Mouse (Mus musculus): ENCODE results near the gene Rmnd1. TPM values are rescaled to one million over a fixed set of nuclear protein-coding genes. Genes with fewer than 3 reads are reported as not detected.

The Rmnd1 gene
- total and polyA plus RNA-seq, 2 experiments from 2014 or later, result 23.2 to 24.6 TPM

DNA sequence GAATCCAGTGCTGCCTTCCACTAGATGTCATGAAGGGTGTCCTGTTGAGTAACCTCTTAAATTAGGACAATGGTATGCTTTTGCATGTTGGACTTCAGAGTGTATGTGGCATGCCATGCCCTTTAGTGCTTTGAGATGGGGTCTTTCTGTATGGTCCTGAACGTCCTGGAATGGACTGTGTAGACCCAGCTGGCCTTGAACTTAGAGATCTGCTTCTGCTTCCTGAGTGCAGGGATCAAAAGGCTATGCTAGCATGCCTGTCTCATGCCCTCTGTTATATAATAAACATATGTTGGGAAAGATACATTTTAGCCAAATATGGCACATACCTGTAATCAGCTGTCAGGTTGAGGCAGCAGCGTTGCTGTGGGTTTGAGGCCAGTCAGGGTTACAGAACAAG lies 41.6 kb downstream of the Rmnd1 start:
- DNase-seq (ENCODE audit: low spot score), result no peak
- ATAC-seq (ENCODE audit: low FRiP score), result no peak
- H3K27me3 ChIP-seq (ENCODE audit: insufficient read depth, low read length), result no peaks in the 10 kb centered on the region
- H3K36me3 ChIP-seq (ENCODE audit: insufficient read depth, low read length), result 0 out of 2 replicates have a peak, but pooled peaks cover 4% of the 10 kb centered on the region
- no peak overlapping the region for H3K4me2 ChIP-seq (ENCODE audit: low read depth, low read length, poor library complexity, severe bottlenecking)
- no peak for TF ChIP-seq CTCF (IDR thresholded peaks at IDR 0.05)
- peaks cover 21% of the 10 kb centered on the region for H3K4me1 ChIP-seq (ENCODE audit: insufficient read depth, low read length)
- no peak overlapping the region for H3K4me3 ChIP-seq (ENCODE audit: low read depth, low read length)
- H3K9me3 ChIP-seq (ENCODE audit: low read length), result no peaks in the 10 kb centered on the region
- H3K9ac ChIP-seq (replicated peaks; ENCODE audit: low read length, poor library complexity, severe bottlenecking), result no peak overlapping the region
- WGBS, result 61% methylated on average over 2 of the region's 2 CpGs
- H3K27ac ChIP-seq (ENCODE audit: low read depth, low read length), result no peak overlapping the region

DNA sequence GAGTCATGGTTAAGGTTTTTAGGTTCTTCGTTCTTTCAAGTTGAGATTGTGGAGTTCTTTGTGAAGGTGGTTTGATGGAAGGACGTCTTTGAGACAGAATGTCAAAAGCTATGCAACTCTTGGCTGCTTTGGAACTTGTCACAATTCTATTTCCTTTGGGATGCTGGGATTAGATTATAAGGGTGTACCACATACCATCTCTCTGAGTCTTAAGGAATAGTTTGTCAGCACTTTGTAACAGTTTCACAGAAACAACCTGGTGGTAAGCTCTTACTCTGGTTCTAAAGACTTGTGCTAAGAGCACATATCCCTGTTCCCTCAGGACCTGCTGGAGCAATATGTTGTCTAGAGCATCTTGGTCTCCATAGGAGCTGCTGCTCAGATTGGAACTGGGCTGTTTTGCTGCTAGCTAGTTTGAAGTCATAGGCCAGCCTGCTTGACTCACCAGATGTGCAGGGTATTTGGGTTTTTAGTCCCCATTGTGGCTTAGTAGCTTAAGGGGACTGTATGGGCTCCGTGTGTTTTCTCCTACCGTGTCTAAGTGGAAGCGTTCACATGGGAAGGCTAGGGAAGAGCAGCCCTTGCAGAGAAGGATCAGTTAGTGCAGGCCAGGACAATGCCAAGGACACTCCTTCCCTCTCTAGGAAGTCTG lies 42.6 kb downstream of the Rmnd1 start:
- ATAC-seq (ENCODE audit: low FRiP score), result no peak
- Histone ChIP-seq H3K9me3 (ENCODE audit: low read length) (no peaks in the 10 kb centered on the region), H3K9ac (replicated peaks; ENCODE audit: low read length, poor library complexity, severe bottlenecking) (no peak overlapping the region; the same call in 1 of the 2 replicates), H3K4me3 (ENCODE audit: low read depth, low read length) (peak overlapping the region; percentile 94), H3K27ac (ENCODE audit: low read depth, low read length) (no peak overlapping the region), H3K4me1 (ENCODE audit: insufficient read depth, low read length) (peaks cover 21% of the 10 kb centered on the region), H3K27me3 (ENCODE audit: insufficient read depth, low read length) (no peaks in the 10 kb centered on the region), H3K4me2 (ENCODE audit: low read depth, low read length, poor library complexity, severe bottlenecking) (peak overlapping the region; percentile 92), H3K36me3 (ENCODE audit: insufficient read depth, low read length) (0 out of 2 replicates have a peak, but pooled peaks cover 4% of the 10 kb centered on the region)
- no peak for TF ChIP-seq CTCF (IDR thresholded peaks at IDR 0.05)
- WGBS, result 41% methylated on average over 5 of the region's 5 CpGs
- DNase-seq (ENCODE audit: low spot score), result no peak

DNA sequence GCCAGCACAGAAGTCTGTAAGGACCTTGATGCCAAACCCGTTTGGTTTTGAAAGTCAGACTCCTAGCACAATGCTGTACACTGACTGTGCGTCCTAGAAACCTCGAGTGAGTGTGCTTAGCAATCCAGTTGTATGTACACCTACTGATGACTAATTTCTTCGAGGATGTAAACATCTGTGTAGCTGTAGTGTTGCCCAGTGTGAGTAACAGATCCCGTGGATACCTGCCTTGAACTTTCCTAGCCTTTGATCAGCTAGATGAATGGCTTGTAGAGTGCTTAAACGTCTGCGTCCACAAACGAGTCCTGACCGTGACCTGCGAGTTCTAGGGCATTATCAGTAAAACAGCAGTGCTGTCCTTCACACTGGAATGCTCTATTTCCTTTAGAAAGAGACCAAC lies 43.2 kb downstream of the Rmnd1 start:
- Histone ChIP-seq H3K27ac (ENCODE audit: low read depth, low read length) (no peak overlapping the region), H3K4me1 (ENCODE audit: insufficient read depth, low read length) (peaks cover 21% of the 10 kb centered on the region), H3K9me3 (ENCODE audit: low read length) (no peaks in the 10 kb centered on the region), H3K4me2 (ENCODE audit: low read depth, low read length, poor library complexity, severe bottlenecking) (peak overlapping the region; percentile 92), H3K9ac (replicated peaks; ENCODE audit: low read length, poor library complexity, severe bottlenecking) (peak overlapping the region; percentile 99), H3K36me3 (ENCODE audit: insufficient read depth, low read length) (0 out of 2 replicates have a peak, but pooled peaks cover 4% of the 10 kb centered on the region), H3K4me3 (ENCODE audit: low read depth, low read length) (peak overlapping the region; percentile 94), H3K27me3 (ENCODE audit: insufficient read depth, low read length) (no peaks in the 10 kb centered on the region)
- no peak for TF ChIP-seq CTCF (IDR thresholded peaks at IDR 0.05)
- no peak for ATAC-seq (ENCODE audit: low FRiP score)
- DNase-seq (ENCODE audit: low spot score), result no peak
- 16% methylated on average over 10 of the region's 10 CpGs for WGBS

DNA sequence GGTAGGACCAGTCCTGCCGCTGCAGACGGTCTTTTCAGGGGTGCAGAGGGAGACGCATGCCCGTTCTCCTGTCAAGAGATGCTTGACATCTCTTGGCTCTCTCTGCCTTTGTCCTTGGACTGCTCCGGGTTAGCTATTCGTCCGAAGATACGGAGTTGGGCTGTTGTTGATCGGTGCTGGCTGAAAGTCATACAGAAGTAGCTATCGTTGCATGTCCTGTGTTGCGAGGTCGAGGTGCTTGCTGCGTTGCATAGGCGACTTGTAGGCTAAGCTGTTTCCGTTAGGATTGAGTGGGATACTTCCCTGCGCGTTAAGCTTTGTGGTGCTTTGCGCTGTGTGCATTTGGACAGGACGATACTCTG lies 43.8 kb downstream of the Rmnd1 start:
- no peak; the same call in 1 of the 2 replicates for ATAC-seq (ENCODE audit: low FRiP score)
- under 1% methylated on average over 19 of the region's 19 CpGs for WGBS
- DNase-seq (ENCODE audit: low spot score), result peak; percentile 38

DNA sequence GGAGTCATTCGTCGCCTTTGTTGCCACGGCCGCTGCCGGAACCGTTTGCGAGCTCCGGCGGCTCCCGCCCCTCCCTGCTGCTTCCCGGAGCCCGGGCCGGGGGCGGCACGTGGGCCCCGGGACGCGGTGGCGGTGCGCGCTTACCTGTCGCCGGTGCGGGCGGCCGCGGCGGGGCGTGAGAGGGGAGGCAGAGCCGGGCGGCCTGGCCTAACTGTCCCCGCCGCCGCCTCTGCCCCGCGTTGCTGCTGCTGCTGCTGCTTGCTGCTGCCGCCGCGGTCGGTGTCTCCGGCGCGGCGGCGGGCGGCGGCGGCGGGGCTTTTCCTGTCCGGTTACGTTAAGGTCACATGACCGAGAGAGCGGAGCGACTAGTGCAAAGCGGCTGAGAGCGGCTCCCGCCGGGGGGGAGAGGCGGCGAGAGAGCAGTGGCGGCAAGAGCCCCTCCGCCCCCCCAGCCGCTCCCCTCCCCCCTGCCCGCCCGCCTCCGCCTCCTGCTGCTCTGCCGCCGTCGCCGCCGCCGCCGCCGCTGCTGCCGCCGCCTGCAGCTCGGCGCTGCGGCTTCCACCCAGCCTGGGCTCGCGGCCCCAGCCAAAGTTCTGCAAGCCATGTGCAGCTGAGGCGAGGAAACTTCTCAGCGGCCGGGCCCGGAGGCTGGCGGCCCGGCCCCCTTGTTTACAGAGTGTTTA lies 44.3 kb downstream of the Rmnd1 start, which contains the start of gene Zbtb2:
Gene Zbtb2, minus strand, starts transcription at position 408 of the 683 bp plus-strand sequence.
- peak; percentile 24 for ATAC-seq (ENCODE audit: low FRiP score)
- 0 out of 2 replicates have a peak, but pooled peaks cover 1% of the 10 kb centered on the region for H3K36me3 ChIP-seq (ENCODE audit: insufficient read depth, low read length)
- peaks cover 21% of the 10 kb centered on the region for H3K4me1 ChIP-seq (ENCODE audit: insufficient read depth, low read length)
- no peaks in the 10 kb centered on the region for H3K9me3 ChIP-seq (ENCODE audit: low read length)
- peak within 1 kb of the TSS; percentile 99 for H3K9ac ChIP-seq (replicated peaks; ENCODE audit: low read length, poor library complexity, severe bottlenecking)
- peak within 1 kb of the TSS; percentile 99 for H3K27ac ChIP-seq (ENCODE audit: low read depth, low read length)
- TF ChIP-seq CTCF (IDR thresholded peaks at IDR 0.05), result no peak
- peak; percentile 67 for DNase-seq (ENCODE audit: low spot score)
- no peaks in the 10 kb centered on the region for H3K27me3 ChIP-seq (ENCODE audit: insufficient read depth, low read length)
- WGBS, result under 1% methylated on average over 52 of the region's 87 CpGs
- peak within 1 kb of the TSS; percentile 92 for H3K4me2 ChIP-seq (ENCODE audit: low read depth, low read length, poor library complexity, severe bottlenecking)
- H3K4me3 ChIP-seq (ENCODE audit: low read depth, low read length), result peak within 1 kb of the TSS; percentile 94

More for the DNA sequence above, 43.8 kb downstream of the Rmnd1 start:
- H3K9ac ChIP-seq (replicated peaks; ENCODE audit: low read length, poor library complexity, severe bottlenecking), result peak overlapping the region; percentile 99
- H3K36me3 ChIP-seq (ENCODE audit: insufficient read depth, low read length), result 0 out of 2 replicates have a peak, but pooled peaks cover 4% of the 10 kb centered on the region
- H3K4me2 ChIP-seq (ENCODE audit: low read depth, low read length, poor library complexity, severe bottlenecking), result peak overlapping the region; percentile 92
- TF ChIP-seq CTCF (IDR thresholded peaks at IDR 0.05), result no peak
- H3K9me3 ChIP-seq (ENCODE audit: low read length), result no peaks in the 10 kb centered on the region
- H3K27me3 ChIP-seq (ENCODE audit: insufficient read depth, low read length), result no peaks in the 10 kb centered on the region
- H3K27ac ChIP-seq (ENCODE audit: low read depth, low read length), result peak overlapping the region; percentile 99
- peak overlapping the region; percentile 94 for H3K4me3 ChIP-seq (ENCODE audit: low read depth, low read length)
- H3K4me1 ChIP-seq (ENCODE audit: insufficient read depth, low read length), result peaks cover 21% of the 10 kb centered on the region

Data from midbrain, postnatal 0 days (tissue).